Mouse (Mus musculus) cortical plate, adult 2 months (tissue): ENCODE data around the gene Fgf14.

Experiments
- CTCF ChIP-seq: fragments of 200-500 bp; IDR thresholded peaks from 2 replicates; pipeline ENCODE4 v1.5.1; 2011; ENCODE audit warnings: mild to moderate bottlenecking, control low read depth, low read length; ENCODE audit not compliant: insufficient read depth; ENCODE audit errors: extremely low read depth
- POLR2A ChIP-seq: fragments of 200-500 bp; IDR thresholded peaks from 2 replicates; pipeline ENCODE4 v1.6.1; 2011; ENCODE audit warnings: mild to moderate bottlenecking, low read length, control low read depth; ENCODE audit not compliant: insufficient read depth; ENCODE audit errors: extremely low read depth

- TF ChIP-seq POLR2A: no peak
- no peak for TF ChIP-seq CTCF
Observed at GRCm38 (mm10) chr14:124037434-124037833, 639.5 kb downstream of the Fgf14 start.
